15 mouse cellular contexts compared by ENCODE assay signal in genomic region chr13:57316211-57317005, GRCm38 (mm10).
DNase-seq lines count a peak whose midpoint lies in the region; ATAC-seq lines count a peak whose summit lies in the region.
"Had no signal": no experiment of that assay in that cellular context is flagged by ENCODE, and none has a peak within 500 bp of the region (broad histone marks: within the 10 kb centered on the region; RNA-seq: fewer than 3 reads in every experiment).

No protein-coding gene starts in this region.

- no peaks in the 10 kb centered on the region for H3K9me3 ChIP-seq in embryonic facial prominence, embryonic 10.5 days
- no peaks in the 10 kb centered on the region for H3K9me3 ChIP-seq in midbrain, embryonic 13.5 days
- H3K9me3 ChIP-seq: embryonic facial prominence, embryonic 15.5 days; intestine, embryonic 15.5 days; liver, embryonic 13.5 days had no signal

- H3K9ac ChIP-seq in midbrain, embryonic 13.5 days (replicated peaks): no peak overlapping the region
- H3K9ac ChIP-seq: embryonic facial prominence, embryonic 15.5 days; intestine, embryonic 15.5 days; liver, embryonic 13.5 days had no signal

- peaks cover 29% of the 10 kb centered on the region for H3K4me1 ChIP-seq in embryonic facial prominence, embryonic 10.5 days
- H3K4me1 ChIP-seq in midbrain, embryonic 13.5 days (replicated peaks): peaks cover 36% of the 10 kb centered on the region
- H3K4me1 ChIP-seq: embryonic facial prominence, embryonic 15.5 days; liver, embryonic 13.5 days had no signal

- WGBS in embryonic facial prominence, embryonic 10.5 days: 22% methylated on average over 11 of the region's 11 CpGs
- WGBS in midbrain, embryonic 13.5 days: 15% methylated on average over 11 of the region's 11 CpGs

- no peaks in the 10 kb centered on the region for H3K36me3 ChIP-seq in embryonic facial prominence, embryonic 10.5 days (replicated peaks)
- H3K36me3 ChIP-seq in midbrain, embryonic 13.5 days: no peaks in the 10 kb centered on the region
- H3K36me3 ChIP-seq: embryonic facial prominence, embryonic 15.5 days; intestine, embryonic 15.5 days; liver, embryonic 13.5 days had no signal

- no peaks in the 10 kb centered on the region for H3K27me3 ChIP-seq in embryonic facial prominence, embryonic 10.5 days (replicated peaks; ENCODE audit: low read depth, poor library complexity, severe bottlenecking)
- H3K27me3 ChIP-seq in midbrain, embryonic 13.5 days: 0 out of 2 replicates have a peak, but pooled peaks cover 12% of the 10 kb centered on the region
- H3K27me3 ChIP-seq: embryonic facial prominence, embryonic 15.5 days; intestine, embryonic 15.5 days; liver, embryonic 13.5 days had no signal

- peak overlapping the region; percentile 40 for H3K27ac ChIP-seq in embryonic facial prominence, embryonic 10.5 days (replicated peaks)
- peak overlapping the region; percentile 15; the same call in 1 of the 2 replicates for H3K27ac ChIP-seq in midbrain, embryonic 13.5 days
- H3K27ac ChIP-seq: embryonic facial prominence, embryonic 15.5 days; intestine, embryonic 15.5 days; layer of hippocampus, adult 2 months; liver, embryonic 13.5 days had no signal

- peak; percentile 56; the same call in 1 of the 2 replicates for ATAC-seq in midbrain, embryonic 13.5 days
- ATAC-seq: intestine, embryonic 15.5 days; Patski had no signal

- H3K4me3 ChIP-seq in embryonic facial prominence, embryonic 10.5 days: no peak overlapping the region
- no peak overlapping the region for H3K4me3 ChIP-seq in midbrain, embryonic 13.5 days (replicated peaks)
- H3K4me3 ChIP-seq: embryonic facial prominence, embryonic 15.5 days; intestine, embryonic 15.5 days; layer of hippocampus, adult 2 months; liver, embryonic 13.5 days had no signal

- DNase-seq in heart, adult 11 months: peak; percentile 75
- DNase-seq in heart, adult 9 months (ENCODE audit: low spot score in 2 of 2): no peak
- peak; percentile 50 for DNase-seq in adrenal gland, adult 2 months
- DNase-seq in embryonic facial prominence, embryonic 10.5 days (ENCODE audit: low spot score): peak; percentile 32
- no peak for DNase-seq in lung, adult 18-20 months
- DNase-seq in gastrocnemius, adult 18-20 months (ENCODE audit: low spot score): no peak
- no peak for DNase-seq in testis, postnatal 10 days (ENCODE audit: low spot score)
- DNase-seq: gastrocnemius, postnatal 10 days; liver, embryonic 13.5 days; right cerebral cortex, postnatal 25 days had no signal

- H3K4me2 ChIP-seq in midbrain, embryonic 13.5 days (replicated peaks): no peak overlapping the region
- H3K4me2 ChIP-seq: embryonic facial prominence, embryonic 15.5 days; intestine, embryonic 15.5 days; liver, embryonic 13.5 days had no signal

Comparison
In these comparisons a context has a peak if more than half of its experiments do, and no peak if none do; other contexts are left out.
1. DNase-seq: peak in heart, adult 11 months (single experiment), adrenal gland, adult 2 months (single experiment) and embryonic facial prominence, embryonic 10.5 days (single experiment); none in heart, adult 9 months (0 of 2), lung, adult 18-20 months (0 of 2), gastrocnemius, adult 18-20 months (single experiment) and testis, postnatal 10 days (single experiment).